Mouse (Mus musculus): ENCODE measurements around the gene Csf3. TPM values are rescaled to one million over a fixed set of nuclear protein-coding genes. Genes with fewer than 3 reads are reported as not detected.

Csf3 gene
- polyA plus RNA-seq, 1 experiment, result not detected

DNA sequence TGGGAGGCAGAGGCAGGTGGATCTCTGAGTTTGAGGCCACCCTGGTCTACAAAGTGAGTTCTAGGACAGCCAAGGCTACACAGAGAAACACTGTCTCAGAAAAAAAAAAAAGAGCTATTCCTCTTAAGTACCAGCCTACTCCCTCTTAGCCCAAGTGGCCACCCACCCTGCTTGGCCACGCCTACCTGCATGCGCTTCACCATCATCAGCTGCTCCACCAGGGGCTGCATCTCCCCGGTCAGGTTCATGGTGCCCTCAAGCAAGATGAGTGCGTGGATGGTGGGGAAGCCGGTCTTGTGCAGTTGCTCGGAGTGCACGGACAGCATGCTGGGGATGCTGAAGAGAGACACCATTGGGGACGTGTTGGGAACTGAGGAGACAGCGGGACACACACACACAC is 14.9 kb downstream of the Csf3 start:
- Histone ChIP-seq H3K27me3 (ENCODE audit: control insufficient read depth, insufficient read depth, low read length, poor library complexity, severe bottlenecking) (no peaks in the 10 kb centered on the region), H3K9ac (ENCODE audit: low read depth, poor library complexity, severe bottlenecking) (no peak overlapping the region), H3K36me3 (ENCODE audit: control insufficient read depth, insufficient read depth, low read length, poor library complexity, severe bottlenecking) (no peaks in the 10 kb centered on the region; the same call in 1 of the 2 replicates), H3K4me3 (ENCODE audit: low read depth, low read length) (no peak overlapping the region), H3K27ac (ENCODE audit: insufficient read depth, low read length) (no peak overlapping the region), H3K9me3 (replicated peaks; ENCODE audit: control insufficient read depth, insufficient read depth, low read length, poor library complexity, severe bottlenecking) (no peaks in the 10 kb centered on the region), H3K4me1 (ENCODE audit: control insufficient read depth, insufficient read depth, low read length) (peaks cover 2% of the 10 kb centered on the region)
- TF ChIP-seq CTCF (IDR thresholded peaks at IDR 0.05; ENCODE audit: low read depth, low read length) (no peak), POLR2A (IDR thresholded peaks at IDR 0.05; ENCODE audit: insufficient read depth, low read length) (no peak), EP300 (IDR thresholded peaks at IDR 0.05; ENCODE audit: insufficient read depth, low read depth, low read length) (no peak)

DNA sequence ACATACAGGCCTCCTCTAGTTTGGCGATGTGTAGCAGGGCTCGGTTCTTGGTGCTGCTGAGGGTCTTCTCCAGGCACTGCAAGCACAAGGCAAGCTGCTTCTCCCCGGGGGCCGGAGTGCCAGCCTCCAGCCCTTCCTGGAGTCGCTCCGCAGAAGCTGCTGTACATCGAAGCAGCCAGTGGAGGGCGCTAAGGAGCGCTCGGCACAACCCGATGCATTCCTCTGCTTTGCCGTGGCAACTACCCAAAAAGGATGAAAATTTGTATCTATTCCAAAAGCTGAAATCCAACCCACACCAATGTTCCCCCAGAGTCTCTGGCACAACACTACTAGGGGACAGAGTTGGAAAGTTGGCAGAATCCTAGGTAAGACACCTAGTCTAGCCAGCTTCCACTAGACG is 16.8 kb downstream of the Csf3 start:
- Histone ChIP-seq H3K27ac (ENCODE audit: insufficient read depth, low read length) (no peak overlapping the region), H3K4me1 (ENCODE audit: control insufficient read depth, insufficient read depth, low read length) (peaks cover 2% of the 10 kb centered on the region), H3K4me3 (ENCODE audit: low read depth, low read length) (no peak overlapping the region), H3K9ac (ENCODE audit: low read depth, poor library complexity, severe bottlenecking) (no peak overlapping the region), H3K36me3 (ENCODE audit: control insufficient read depth, insufficient read depth, low read length, poor library complexity, severe bottlenecking) (no peaks in the 10 kb centered on the region; the same call in 1 of the 2 replicates), H3K27me3 (ENCODE audit: control insufficient read depth, insufficient read depth, low read length, poor library complexity, severe bottlenecking) (no peaks in the 10 kb centered on the region), H3K9me3 (replicated peaks; ENCODE audit: control insufficient read depth, insufficient read depth, low read length, poor library complexity, severe bottlenecking) (no peaks in the 10 kb centered on the region)
- TF ChIP-seq EP300 (IDR thresholded peaks at IDR 0.05; ENCODE audit: insufficient read depth, low read depth, low read length) (no peak), CTCF (IDR thresholded peaks at IDR 0.05; ENCODE audit: low read depth, low read length) (peak; percentile 91)

DNA sequence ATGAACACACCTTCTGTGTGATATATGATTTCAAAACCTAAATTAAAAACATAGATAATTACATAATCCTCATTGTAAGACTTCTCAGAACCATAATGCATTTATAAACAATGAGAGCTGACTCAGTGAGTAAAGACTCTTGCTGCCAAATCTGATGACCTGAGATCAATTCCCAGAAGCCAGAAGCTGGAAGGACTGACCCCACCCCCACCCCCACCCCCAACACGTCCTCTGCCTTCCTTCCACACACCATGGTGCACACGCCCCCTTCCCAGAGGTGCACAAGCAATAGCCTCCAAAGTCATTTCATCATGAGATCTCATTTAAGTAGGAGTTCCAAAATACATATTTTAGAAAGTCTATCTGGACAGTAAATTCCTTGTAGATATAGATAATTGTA is 19.7 kb downstream of the Csf3 start:
- no peak overlapping the region for H3K9ac ChIP-seq (ENCODE audit: low read depth, poor library complexity, severe bottlenecking)
- H3K4me1 ChIP-seq (ENCODE audit: control insufficient read depth, insufficient read depth, low read length), result peaks cover 2% of the 10 kb centered on the region
- TF ChIP-seq EP300 (IDR thresholded peaks at IDR 0.05; ENCODE audit: insufficient read depth, low read depth, low read length) (no peak), CTCF (IDR thresholded peaks at IDR 0.05; ENCODE audit: low read depth, low read length) (no peak)
- H3K4me3 ChIP-seq (ENCODE audit: low read depth, low read length), result no peak overlapping the region
- H3K36me3 ChIP-seq (ENCODE audit: control insufficient read depth, insufficient read depth, low read length, poor library complexity, severe bottlenecking), result 0 out of 2 replicates have a peak, but pooled peaks cover 2% of the 10 kb centered on the region
- no peaks in the 10 kb centered on the region for H3K9me3 ChIP-seq (replicated peaks; ENCODE audit: control insufficient read depth, insufficient read depth, low read length, poor library complexity, severe bottlenecking)
- H3K27me3 ChIP-seq (ENCODE audit: control insufficient read depth, insufficient read depth, low read length, poor library complexity, severe bottlenecking), result no peaks in the 10 kb centered on the region
- no peak overlapping the region for H3K27ac ChIP-seq (ENCODE audit: insufficient read depth, low read length)

DNA sequence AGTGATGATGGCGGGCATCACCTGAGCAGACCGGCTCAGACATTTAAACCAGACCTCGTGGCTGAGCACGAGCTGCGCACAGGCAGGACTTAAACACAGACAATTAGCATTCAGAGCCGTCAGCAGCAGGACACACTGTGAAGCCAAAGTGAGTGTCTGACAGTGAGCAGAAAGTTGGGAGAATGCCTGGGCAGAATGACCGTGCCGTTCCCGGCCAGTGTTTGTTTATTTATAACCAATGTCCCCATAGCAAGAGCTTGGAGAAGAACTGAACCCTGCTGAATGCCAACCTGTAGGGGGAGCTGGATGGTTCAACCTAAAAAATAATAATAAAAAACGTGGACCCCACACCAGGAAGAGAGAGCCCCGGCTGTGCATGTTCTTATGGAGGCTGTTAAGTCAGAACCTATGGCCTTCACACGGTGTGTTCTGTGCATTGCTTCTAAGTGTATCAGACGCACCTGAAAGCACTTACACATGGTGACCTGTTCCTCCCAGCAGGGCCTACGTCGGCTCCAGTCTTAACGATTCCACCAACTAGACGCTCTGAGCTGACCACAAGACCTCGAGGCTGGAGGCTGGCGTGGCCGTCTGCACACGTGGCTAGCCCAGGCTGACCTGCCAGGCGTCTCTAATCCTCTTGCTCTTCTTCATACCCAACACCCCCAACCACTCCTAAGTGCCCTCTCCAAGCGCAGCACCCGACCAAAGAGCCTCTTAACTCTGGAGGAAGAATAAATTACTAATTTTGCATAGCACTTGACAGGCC is 20.6 kb downstream of the Csf3 start:
- Histone ChIP-seq H3K27ac (ENCODE audit: insufficient read depth, low read length) (no peak overlapping the region), H3K4me3 (ENCODE audit: low read depth, low read length) (no peak overlapping the region), H3K27me3 (ENCODE audit: control insufficient read depth, insufficient read depth, low read length, poor library complexity, severe bottlenecking) (no peaks in the 10 kb centered on the region), H3K9ac (ENCODE audit: low read depth, poor library complexity, severe bottlenecking) (no peak overlapping the region), H3K9me3 (replicated peaks; ENCODE audit: control insufficient read depth, insufficient read depth, low read length, poor library complexity, severe bottlenecking) (no peaks in the 10 kb centered on the region), H3K4me1 (ENCODE audit: control insufficient read depth, insufficient read depth, low read length) (peaks cover 2% of the 10 kb centered on the region), H3K36me3 (ENCODE audit: control insufficient read depth, insufficient read depth, low read length, poor library complexity, severe bottlenecking) (0 out of 2 replicates have a peak, but pooled peaks cover 2% of the 10 kb centered on the region)
- no peak for TF ChIP-seq POLR2A (IDR thresholded peaks at IDR 0.05; ENCODE audit: insufficient read depth, low read length)
- TF ChIP-seq CTCF (IDR thresholded peaks at IDR 0.05; ENCODE audit: low read depth, low read length), result no peak
- no peak for TF ChIP-seq EP300 (IDR thresholded peaks at IDR 0.05; ENCODE audit: insufficient read depth, low read depth, low read length)

- H3K9me3 ChIP-seq (replicated peaks; ENCODE audit: control insufficient read depth, insufficient read depth, low read length, poor library complexity, severe bottlenecking), result no peaks in the 10 kb centered on the region
- H3K4me3 ChIP-seq (ENCODE audit: low read depth, low read length), result no peak overlapping the region
- H3K4me1 ChIP-seq (ENCODE audit: control insufficient read depth, insufficient read depth, low read length), result peaks cover 2% of the 10 kb centered on the region
- TF ChIP-seq EP300 (IDR thresholded peaks at IDR 0.05; ENCODE audit: insufficient read depth, low read depth, low read length), result no peak
- TF ChIP-seq POLR2A (IDR thresholded peaks at IDR 0.05; ENCODE audit: insufficient read depth, low read length), result no peak
- TF ChIP-seq CTCF (IDR thresholded peaks at IDR 0.05; ENCODE audit: low read depth, low read length), result no peak
- H3K27ac ChIP-seq (ENCODE audit: insufficient read depth, low read length), result no peak overlapping the region
- no peak overlapping the region for H3K9ac ChIP-seq (ENCODE audit: low read depth, poor library complexity, severe bottlenecking)
- peaks cover 9% of the 10 kb centered on the region for H3K36me3 ChIP-seq (ENCODE audit: control insufficient read depth, insufficient read depth, low read length, poor library complexity, severe bottlenecking)
- H3K27me3 ChIP-seq (ENCODE audit: control insufficient read depth, insufficient read depth, low read length, poor library complexity, severe bottlenecking), result no peaks in the 10 kb centered on the region
Measured at GRCm38 (mm10) chr11:98723098-98723497, 22.0 kb downstream of the Csf3 start.

DNA sequence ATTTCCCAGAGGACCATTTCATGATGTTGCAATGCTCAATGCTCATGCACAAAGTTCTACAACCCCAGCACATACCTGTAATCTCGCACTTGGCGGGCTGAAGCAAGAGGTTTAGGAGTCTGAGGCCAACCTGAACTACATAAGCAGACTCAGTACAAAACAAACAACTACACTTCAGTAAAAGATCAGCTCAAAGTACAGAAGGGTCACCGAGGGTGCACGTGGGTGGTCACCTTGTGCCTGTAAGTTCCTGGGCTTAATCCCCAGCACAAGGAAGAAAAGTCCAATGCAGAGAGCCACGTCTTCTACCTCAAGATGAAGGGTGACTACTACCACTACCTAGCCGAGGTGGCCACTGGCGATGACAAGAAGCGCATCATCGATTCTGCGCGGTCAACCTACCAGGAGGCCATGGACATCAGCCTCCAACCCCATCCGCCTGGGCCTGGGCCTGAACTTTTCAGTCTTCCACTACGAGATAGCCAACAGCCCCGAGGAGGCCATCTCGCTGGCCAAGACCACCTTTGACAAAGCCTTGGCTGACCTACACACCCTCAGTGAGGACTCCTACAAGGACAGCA is 25.0 kb downstream of the Csf3 start:
- no peaks in the 10 kb centered on the region for H3K27me3 ChIP-seq (ENCODE audit: control insufficient read depth, insufficient read depth, low read length, poor library complexity, severe bottlenecking)
- no peak overlapping the region for H3K27ac ChIP-seq (ENCODE audit: insufficient read depth, low read length)
- peaks cover 9% of the 10 kb centered on the region for H3K36me3 ChIP-seq (ENCODE audit: control insufficient read depth, insufficient read depth, low read length, poor library complexity, severe bottlenecking)
- H3K9ac ChIP-seq (ENCODE audit: low read depth, poor library complexity, severe bottlenecking), result no peak overlapping the region
- no peaks in the 10 kb centered on the region for H3K9me3 ChIP-seq (replicated peaks; ENCODE audit: control insufficient read depth, insufficient read depth, low read length, poor library complexity, severe bottlenecking)
- no peaks in the 10 kb centered on the region for H3K4me1 ChIP-seq (ENCODE audit: control insufficient read depth, insufficient read depth, low read length)
- H3K4me3 ChIP-seq (ENCODE audit: low read depth, low read length), result no peak overlapping the region
- no peak for TF ChIP-seq EP300 (IDR thresholded peaks at IDR 0.05; ENCODE audit: insufficient read depth, low read depth, low read length)
- no peak for TF ChIP-seq CTCF (IDR thresholded peaks at IDR 0.05; ENCODE audit: low read depth, low read length)
- TF ChIP-seq POLR2A (IDR thresholded peaks at IDR 0.05; ENCODE audit: insufficient read depth, low read length), result no peak

Measured in ES-Bruce4 (cell line).